Mouse (Mus musculus): ENCODE results near the gene Cptp. TPM values are rescaled to one million over a fixed set of nuclear protein-coding genes. Genes with fewer than 3 reads are reported as not detected.

The Cptp gene
- polyA plus RNA-seq, 1 experiment from 2014 or later, result 15.4 TPM

- CTCF ChIA-PET, result no interaction called here
- TF ChIP-seq CTCF (IDR thresholded peaks at IDR 0.05), result no peak
- DNase-seq (ENCODE audit: low read depth, low spot score) (no peak), ATAC-seq (no peak)
- in situ Hi-C loops (cut with MboI; ENCODE audit: low pct_unique_long_range_greater_than_20kb), result no loop called here
- no peaks in the 10 kb centered on the region for H3K27me3 ChIP-seq
- POLR2A ChIA-PET, result interaction anchor here (0.9 kb wide), 1 partner anchor 22 kb away, joined by 3 read pairs; no protein-coding TSS in a partner anchor
Observed at GRCm38 (mm10) chr4:155856071-155856470, 13.2 kb downstream of the Cptp start.

GRCm38 (mm10) chr4:155854991-155855390 is 14.2 kb downstream of the Cptp start:
- DNase-seq (ENCODE audit: low read depth, low spot score) (no peak), ATAC-seq (no peak)
- H3K27me3 ChIP-seq, result no peaks in the 10 kb centered on the region
- in situ Hi-C loops (cut with MboI; ENCODE audit: low pct_unique_long_range_greater_than_20kb), result no loop called here
- CTCF ChIA-PET, result no interaction called here
- TF ChIP-seq CTCF (IDR thresholded peaks at IDR 0.05), result no peak
- POLR2A ChIA-PET, result interaction anchor here (0.9 kb wide), 1 partner anchor 21 kb away, joined by 3 read pairs; no protein-coding TSS in a partner anchor

GRCm38 (mm10) chr4:155853421-155853820 is 15.8 kb downstream of the Cptp start:
- in situ Hi-C loops (cut with MboI; ENCODE audit: low pct_unique_long_range_greater_than_20kb), result no loop called here
- no peaks in the 10 kb centered on the region for H3K27me3 ChIP-seq
- no peak for DNase-seq (ENCODE audit: low read depth, low spot score)
- no peak for ATAC-seq
- TF ChIP-seq CTCF (IDR thresholded peaks at IDR 0.05), result no peak
- ChIA-PET POLR2A (interaction anchor here (1.5 to 1.7 kb wide), 2 partner anchors 10 to 13 kb away, joined by 6 to 7 read pairs; partner anchors contain the start of gene Tas1r3), CTCF (interaction anchor here (1.8 kb wide), 1 partner anchor 10 kb away, joined by 5 read pairs; the partner anchor contains the start of gene Tas1r3)

- POLR2A ChIA-PET, result interaction anchor here (1.5 to 1.7 kb wide), 2 partner anchors 12 to 14 kb away, joined by 6 to 7 read pairs; partner anchors contain the start of gene Tas1r3
- ATAC-seq, result no peak
Observed at GRCm38 (mm10) chr4:155851951-155852411, 17.3 kb downstream of the Cptp start.

GRCm38 (mm10) chr4:155851368-155851767 is 17.9 kb downstream of the Cptp start:
- in situ Hi-C loops (cut with MboI; ENCODE audit: low pct_unique_long_range_greater_than_20kb), result no loop called here
- no peak for ATAC-seq
- H3K27me3 ChIP-seq, result no peaks in the 10 kb centered on the region
- CTCF ChIA-PET, result interaction anchor here (1.0 to 3.9 kb wide), 3 partner anchors 12 to 20 kb away, joined by 3 to 22 read pairs (median 5); partner anchors contain the start of gene Tas1r3
- no peak for DNase-seq (ENCODE audit: low read depth, low spot score)
- TF ChIP-seq CTCF (IDR thresholded peaks at IDR 0.05), result no peak
- POLR2A ChIA-PET, result interaction anchor here (0.6 kb wide), 1 partner anchor 90 kb away, joined by 3 read pairs; the partner anchor contains the start of gene Atad3a

More at GRCm38 (mm10) chr4:155851951-155852411, 17.3 kb downstream of the Cptp start:
- no peak for DNase-seq (ENCODE audit: low read depth, low spot score)
- in situ Hi-C loops (cut with MboI; ENCODE audit: low pct_unique_long_range_greater_than_20kb), result no loop called here
- CTCF ChIA-PET, result interaction anchor here (1.0 to 1.8 kb wide), 3 partner anchors 12 to 20 kb away, joined by 3 to 5 read pairs (median 3); partner anchors contain the start of gene Tas1r3
- no peak for TF ChIP-seq CTCF (IDR thresholded peaks at IDR 0.05)
- no peaks in the 10 kb centered on the region for H3K27me3 ChIP-seq

- H3K27me3 ChIP-seq, result no peaks in the 10 kb centered on the region
- ChIA-PET POLR2A (interaction anchor here (0.6 to 1.4 kb wide), 2 partner anchors 16 to 46 kb away, joined by 3 to 6 read pairs; no protein-coding TSS in a partner anchor), CTCF (interaction anchor here (3.9 kb wide), 1 partner anchor 16 kb away, joined by 22 read pairs; no protein-coding TSS in a partner anchor)
- in situ Hi-C loops (cut with MboI; ENCODE audit: low pct_unique_long_range_greater_than_20kb), result no loop called here
- no peak for DNase-seq (ENCODE audit: low read depth, low spot score)
- ATAC-seq, result no peak
- TF ChIP-seq CTCF (IDR thresholded peaks at IDR 0.05), result no peak
Observed at GRCm38 (mm10) chr4:155849792-155850451, 19.3 kb downstream of the Cptp start.

GRCm38 (mm10) chr4:155849391-155849790 is 19.8 kb downstream of the Cptp start:
- in situ Hi-C loops (cut with MboI; ENCODE audit: low pct_unique_long_range_greater_than_20kb), result no loop called here
- ChIA-PET CTCF (interaction anchor here (3.9 kb wide), 1 partner anchor 15 kb away, joined by 22 read pairs; no protein-coding TSS in a partner anchor), POLR2A (interaction anchor here (0.6 to 1.4 kb wide), 4 partner anchors 8 to 46 kb away, joined by 3 to 6 read pairs (median 4); partner anchors contain the start of gene Mxra8)
- TF ChIP-seq CTCF (IDR thresholded peaks at IDR 0.05), result no peak
- no peak for ATAC-seq
- no peaks in the 10 kb centered on the region for H3K27me3 ChIP-seq
- no peak for DNase-seq (ENCODE audit: low read depth, low spot score)

- ChIA-PET POLR2A (interaction anchor here (1.0 to 1.4 kb wide), 4 partner anchors 9 to 15 kb away, joined by 3 to 6 read pairs (median 4); partner anchors contain the start of gene Mxra8), CTCF (interaction anchor here (0.8 to 3.9 kb wide), 2 partner anchors 9 to 15 kb away, joined by 3 to 22 read pairs; no protein-coding TSS in a partner anchor)
- no peaks in the 10 kb centered on the region for H3K27me3 ChIP-seq
- ATAC-seq, result no peak
- no peak for DNase-seq (ENCODE audit: low read depth, low spot score)
- in situ Hi-C loops (cut with MboI; ENCODE audit: low pct_unique_long_range_greater_than_20kb), result no loop called here
- no peak for TF ChIP-seq CTCF (IDR thresholded peaks at IDR 0.05)
Observed at GRCm38 (mm10) chr4:155848434-155849095, 20.7 kb downstream of the Cptp start.

GRCm38 (mm10) chr4:155847591-155848352 is 21.5 kb downstream of the Cptp start:
- no peak for TF ChIP-seq CTCF (IDR thresholded peaks at IDR 0.05)
- POLR2A ChIA-PET, result interaction anchor here (0.9 to 1.0 kb wide), 2 partner anchors 12 to 14 kb away, joined by 3 read pairs; no protein-coding TSS in a partner anchor
- DNase-seq (ENCODE audit: low read depth, low spot score), result no peak
- ATAC-seq, result peak; percentile 15
- CTCF ChIA-PET, result interaction anchor here (0.8 to 3.9 kb wide), 3 partner anchors 10 to 14 kb away, joined by 3 to 22 read pairs (median 6); no protein-coding TSS in a partner anchor
- no peaks in the 10 kb centered on the region for H3K27me3 ChIP-seq
- in situ Hi-C loops (cut with MboI; ENCODE audit: low pct_unique_long_range_greater_than_20kb), result no loop called here
